Mouse (Mus musculus): ENCODE measurements around the gene Sergef. TPM values are rescaled to one million over a fixed set of nuclear protein-coding genes. Genes with fewer than 3 reads are reported as not detected.

The Sergef gene
- polyA plus RNA-seq, 1 experiment from 2014 or later: 15.5 TPM

GRCm38 (mm10) chr7:46394933-46395332 is 244.7 kb downstream of the Sergef start:
- no peak overlapping the region for H3K4me3 ChIP-seq (replicated peaks; ENCODE audit: low read depth, low read length)
- no peak for TF ChIP-seq CTCF (IDR thresholded peaks at IDR 0.05; ENCODE audit: low read depth)
- no peak overlapping the region for H3K9ac ChIP-seq (ENCODE audit: low read depth, low read length)
- no peaks in the 10 kb centered on the region for H3K36me3 ChIP-seq (ENCODE audit: insufficient read depth, low read length)
- peaks cover 10% of the 10 kb centered on the region for H3K4me1 ChIP-seq (replicated peaks; ENCODE audit: insufficient read depth, low read length)
- no peak overlapping the region for H3K27ac ChIP-seq
- H3K9me3 ChIP-seq (replicated peaks; ENCODE audit: low read length): no peaks in the 10 kb centered on the region
- WGBS: 59% methylated on average over 4 of the region's 4 CpGs
- ATAC-seq (replicated peaks; ENCODE audit: low FRiP score, low read depth): no peak
- DNase-seq (ENCODE audit: low spot score): no peak
- no peak overlapping the region for H3K4me2 ChIP-seq (ENCODE audit: low read length)
- peaks cover 50% of the 10 kb centered on the region for H3K27me3 ChIP-seq (ENCODE audit: insufficient read depth, low read length)

GRCm38 (mm10) chr7:46393718-46394511 is 245.7 kb downstream of the Sergef start:
- ATAC-seq (replicated peaks; ENCODE audit: low FRiP score, low read depth) (no peak), DNase-seq (ENCODE audit: low spot score) (no peak)
- Histone ChIP-seq H3K27ac (no peak overlapping the region), H3K9ac (ENCODE audit: low read depth, low read length) (no peak overlapping the region), H3K9me3 (replicated peaks; ENCODE audit: low read length) (no peaks in the 10 kb centered on the region), H3K4me1 (replicated peaks; ENCODE audit: insufficient read depth, low read length) (peaks cover 10% of the 10 kb centered on the region), H3K4me3 (replicated peaks; ENCODE audit: low read depth, low read length) (no peak overlapping the region), H3K4me2 (ENCODE audit: low read length) (no peak overlapping the region), H3K36me3 (ENCODE audit: insufficient read depth, low read length) (no peaks in the 10 kb centered on the region), H3K27me3 (ENCODE audit: insufficient read depth, low read length) (peaks cover 46% of the 10 kb centered on the region)
- WGBS: 36% methylated on average over 12 of the region's 12 CpGs
- no peak for TF ChIP-seq CTCF (IDR thresholded peaks at IDR 0.05; ENCODE audit: low read depth)

Other genes starting within 250 kb of the Sergef start
- gene Kcnc1, start 243.3 kb downstream of the Sergef start, polyA plus RNA-seq (2015; fragmentation: Nextera tagmentation; extraction: Ambion mirVana): 0.03 and 0.08 TPM in 2 replicates
- 1.3 and 2.2 TPM in 2 replicates for gene Tph1, start 32.7 kb upstream of the Sergef start, polyA plus RNA-seq (2015; fragmentation: Nextera tagmentation; extraction: Ambion mirVana)
- gene Saal1, start 70.9 kb upstream of the Sergef start, polyA plus RNA-seq (2015; fragmentation: Nextera tagmentation; extraction: Ambion mirVana): 20.3 and 23.1 TPM in 2 replicates
- 0.32 and 0.49 TPM in 2 replicates for gene Saa3, start 75.9 kb upstream of the Sergef start, polyA plus RNA-seq (2015; fragmentation: Nextera tagmentation; extraction: Ambion mirVana)
- not detected in 2 replicates for gene Saa4, start 92.8 kb upstream of the Sergef start, polyA plus RNA-seq (2015; fragmentation: Nextera tagmentation; extraction: Ambion mirVana)
- gene Saa1, start 103.2 kb upstream of the Sergef start, polyA plus RNA-seq (2015; fragmentation: Nextera tagmentation; extraction: Ambion mirVana): 2.1 and 3.7 TPM in 2 replicates
- gene Saa2, start 112.0 kb upstream of the Sergef start, polyA plus RNA-seq (2015; fragmentation: Nextera tagmentation; extraction: Ambion mirVana): 0.28 and 0.50 TPM in 2 replicates
- 18.0 and 19.0 TPM in 2 replicates for gene Hps5, start 156.3 kb upstream of the Sergef start, polyA plus RNA-seq (2015; fragmentation: Nextera tagmentation; extraction: Ambion mirVana)
- 39.1 and 43.6 TPM in 2 replicates for gene Gtf2h1, start 156.3 kb upstream of the Sergef start, polyA plus RNA-seq (2015; fragmentation: Nextera tagmentation; extraction: Ambion mirVana)
- 890 and 943 TPM in 2 replicates for gene Ldha, start 201.7 kb upstream of the Sergef start, polyA plus RNA-seq (2015; fragmentation: Nextera tagmentation; extraction: Ambion mirVana)
- gene Ldhc, start 221.4 kb upstream of the Sergef start, polyA plus RNA-seq (2015; fragmentation: Nextera tagmentation; extraction: Ambion mirVana): not detected in 2 replicates